Mouse (Mus musculus): ENCODE results near the gene Ppa1. TPM values are rescaled to one million over a fixed set of nuclear protein-coding genes. Genes with fewer than 3 reads are reported as not detected.
"Not testable (repeated sequence)": the region's sequence is repeated elsewhere in the genome, so short reads cannot be mapped to it uniquely, and the experiment has no call there.

Ppa1 gene
- polyA plus RNA-seq, 1 experiment: 29.9 TPM

DNA sequence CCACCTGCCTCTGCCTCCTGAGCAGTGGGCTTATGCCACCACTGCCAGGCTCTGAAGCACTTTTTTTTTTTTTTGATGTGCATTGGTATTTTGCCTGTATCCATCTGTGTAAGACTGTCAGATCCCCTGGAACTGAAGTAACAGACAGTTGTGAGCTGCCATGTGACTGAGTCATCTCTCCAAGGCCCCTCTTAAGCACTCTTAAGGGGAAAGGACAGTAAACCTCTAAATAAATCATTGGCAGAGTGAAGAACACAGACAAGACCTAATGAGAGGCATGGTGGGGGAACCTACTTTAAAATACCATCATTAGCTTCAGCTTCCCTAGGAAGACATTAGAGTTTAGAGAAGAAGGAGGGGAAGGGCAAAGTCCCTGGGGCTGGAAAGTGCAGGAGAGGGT lies 40.1 kb upstream of the Ppa1 start:
- Histone ChIP-seq H3K27ac (ENCODE audit: control insufficient read depth, insufficient read depth, low read length) (no peak overlapping the region), H3K4me3 (ENCODE audit: control insufficient read depth, insufficient read depth, low read length) (no peak overlapping the region), H3K27me3 (ENCODE audit: control insufficient read depth, insufficient read depth, low read length) (no peaks in the 10 kb centered on the region), H3K4me1 (replicated peaks; ENCODE audit: control insufficient read depth, insufficient read depth, low read length) (no peaks in the 10 kb centered on the region), H3K36me3 (ENCODE audit: control insufficient read depth, insufficient read depth, low read length) (no peaks in the 10 kb centered on the region)
- no peak for DNase-seq
- TF ChIP-seq POLR2A (IDR thresholded peaks at IDR 0.05; ENCODE audit: control insufficient read depth, extremely low read depth, insufficient read depth, low read length, poor library complexity): no peak

DNA sequence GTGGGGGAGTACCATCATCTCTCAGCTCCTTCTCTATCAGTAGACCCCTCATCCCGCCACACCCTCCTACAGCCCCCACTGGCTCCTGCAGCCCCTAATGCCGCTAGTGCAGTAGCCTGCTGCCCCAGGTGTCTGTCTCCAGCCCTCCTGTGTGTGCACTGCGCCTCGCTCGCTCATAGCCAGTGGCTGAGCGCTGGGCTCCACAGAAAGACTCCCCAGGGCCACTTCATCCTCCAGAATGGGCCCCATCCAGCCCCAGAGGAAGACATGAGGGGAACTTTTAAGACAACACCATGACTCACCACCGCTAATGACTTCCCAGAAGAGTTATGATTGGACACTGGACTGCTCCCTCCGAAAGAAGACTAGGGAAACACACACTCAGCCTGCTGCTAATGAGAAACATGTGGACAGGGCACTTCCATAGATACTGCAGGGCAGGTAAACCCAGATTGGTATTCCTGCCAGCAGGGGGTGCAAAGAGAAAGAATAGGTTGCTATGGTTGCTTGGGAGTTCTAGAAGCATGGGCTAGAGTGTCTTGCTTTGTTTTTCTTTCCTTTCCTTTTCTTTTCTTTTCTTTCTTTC lies 37.6 kb upstream of the Ppa1 start:
- Histone ChIP-seq H3K27ac (ENCODE audit: control insufficient read depth, insufficient read depth, low read length) (no peak overlapping the region), H3K4me3 (ENCODE audit: control insufficient read depth, insufficient read depth, low read length) (no peak overlapping the region), H3K4me1 (replicated peaks; ENCODE audit: control insufficient read depth, insufficient read depth, low read length) (no peaks in the 10 kb centered on the region), H3K27me3 (ENCODE audit: control insufficient read depth, insufficient read depth, low read length) (no peaks in the 10 kb centered on the region), H3K36me3 (ENCODE audit: control insufficient read depth, insufficient read depth, low read length) (no peaks in the 10 kb centered on the region)
- 85% methylated on average over 8 of the region's 8 CpGs for WGBS
- peak; percentile 22 for DNase-seq
- no peak for TF ChIP-seq POLR2A (IDR thresholded peaks at IDR 0.05; ENCODE audit: control insufficient read depth, extremely low read depth, insufficient read depth, low read length, poor library complexity)
- TF ChIP-seq CTCF (IDR thresholded peaks at IDR 0.05; ENCODE audit: borderline replicate concordance, control insufficient read depth, extremely low read depth, insufficient read depth, low read length, poor library complexity): no peak

DNA sequence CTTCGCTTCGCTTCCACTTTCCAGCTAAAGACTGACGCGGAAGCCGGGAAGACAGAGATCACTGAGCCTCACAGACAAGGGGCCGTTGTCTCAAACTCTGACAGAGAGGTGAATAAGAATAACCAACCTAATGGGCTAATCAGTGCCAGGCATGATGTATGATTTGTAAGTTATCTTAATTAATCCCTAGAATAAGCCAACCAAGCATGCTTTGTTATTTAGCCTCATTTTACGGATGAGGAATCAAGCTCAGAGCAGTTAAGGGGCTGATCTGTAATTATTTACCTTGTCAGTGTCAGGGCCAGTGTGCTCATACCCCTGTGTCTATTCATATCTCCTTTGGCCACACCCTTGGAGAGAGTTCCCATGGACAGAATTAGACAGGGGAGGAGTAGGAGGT lies 34.0 kb upstream of the Ppa1 start:
- TF ChIP-seq CTCF (IDR thresholded peaks at IDR 0.05; ENCODE audit: borderline replicate concordance, control insufficient read depth, extremely low read depth, insufficient read depth, low read length, poor library complexity) (no peak), POLR2A (IDR thresholded peaks at IDR 0.05; ENCODE audit: control insufficient read depth, extremely low read depth, insufficient read depth, low read length, poor library complexity) (no peak)
- Histone ChIP-seq H3K4me3 (ENCODE audit: control insufficient read depth, insufficient read depth, low read length) (no peak overlapping the region), H3K27me3 (ENCODE audit: control insufficient read depth, insufficient read depth, low read length) (no peaks in the 10 kb centered on the region), H3K27ac (ENCODE audit: control insufficient read depth, insufficient read depth, low read length) (no peak overlapping the region), H3K36me3 (ENCODE audit: control insufficient read depth, insufficient read depth, low read length) (no peaks in the 10 kb centered on the region), H3K4me1 (replicated peaks; ENCODE audit: control insufficient read depth, insufficient read depth, low read length) (no peaks in the 10 kb centered on the region)
- no peak for DNase-seq
- 94% methylated on average over 7 of the region's 7 CpGs for WGBS

DNA sequence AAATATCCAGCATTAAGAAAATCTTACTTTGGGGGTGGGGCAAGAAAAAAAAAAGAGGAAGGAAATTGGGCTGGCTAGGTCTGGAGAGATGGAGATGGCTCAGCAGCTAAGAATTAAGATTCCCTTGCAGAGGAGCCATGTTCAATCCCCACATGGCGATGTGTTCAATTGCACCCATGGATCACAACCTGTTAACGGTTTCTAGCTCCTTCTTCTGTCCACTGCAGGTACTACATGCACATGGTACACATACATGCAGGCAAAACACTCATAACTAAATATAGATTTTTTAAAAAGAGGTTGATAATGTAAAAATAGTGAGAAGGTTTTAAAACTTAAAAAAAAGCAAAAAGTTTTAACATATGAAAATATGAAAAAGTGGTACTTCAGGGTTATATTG lies 29.8 kb upstream of the Ppa1 start:
- Histone ChIP-seq H3K27me3 (ENCODE audit: control insufficient read depth, insufficient read depth, low read length) (no peaks in the 10 kb centered on the region), H3K36me3 (ENCODE audit: control insufficient read depth, insufficient read depth, low read length) (no peaks in the 10 kb centered on the region), H3K27ac (ENCODE audit: control insufficient read depth, insufficient read depth, low read length) (no peak overlapping the region), H3K4me1 (replicated peaks; ENCODE audit: control insufficient read depth, insufficient read depth, low read length) (no peaks in the 10 kb centered on the region), H3K4me3 (ENCODE audit: control insufficient read depth, insufficient read depth, low read length) (no peak overlapping the region)
- TF ChIP-seq POLR2A (IDR thresholded peaks at IDR 0.05; ENCODE audit: control insufficient read depth, extremely low read depth, insufficient read depth, low read length, poor library complexity): no peak
- no peak for TF ChIP-seq CTCF (IDR thresholded peaks at IDR 0.05; ENCODE audit: borderline replicate concordance, control insufficient read depth, extremely low read depth, insufficient read depth, low read length, poor library complexity)
- WGBS: 89% methylated on average over 2 of the region's 2 CpGs
- DNase-seq: no peak

DNA sequence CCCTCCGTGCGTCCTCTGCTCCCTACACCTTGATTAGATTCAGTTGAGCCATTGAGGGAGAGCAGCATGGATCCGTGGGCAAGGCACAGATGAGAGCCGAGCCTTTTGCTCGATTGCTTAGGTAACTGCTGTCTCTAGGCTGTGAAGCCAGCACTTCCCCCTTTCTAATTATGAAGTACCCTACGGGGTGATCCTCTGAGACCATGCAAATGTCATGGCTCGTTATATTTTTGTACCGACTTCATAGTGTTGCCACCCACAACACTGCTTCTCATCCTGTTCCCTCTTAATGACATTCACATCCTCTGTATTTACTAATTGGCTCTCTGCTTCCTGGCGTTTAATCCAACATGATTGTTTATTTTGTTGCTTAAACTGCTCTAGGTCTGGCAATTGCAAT lies 26.7 kb upstream of the Ppa1 start:
- no peak overlapping the region for H3K27ac ChIP-seq (ENCODE audit: control insufficient read depth, insufficient read depth, low read length)
- WGBS: 43% methylated on average over 9 of the region's 9 CpGs

DNA sequence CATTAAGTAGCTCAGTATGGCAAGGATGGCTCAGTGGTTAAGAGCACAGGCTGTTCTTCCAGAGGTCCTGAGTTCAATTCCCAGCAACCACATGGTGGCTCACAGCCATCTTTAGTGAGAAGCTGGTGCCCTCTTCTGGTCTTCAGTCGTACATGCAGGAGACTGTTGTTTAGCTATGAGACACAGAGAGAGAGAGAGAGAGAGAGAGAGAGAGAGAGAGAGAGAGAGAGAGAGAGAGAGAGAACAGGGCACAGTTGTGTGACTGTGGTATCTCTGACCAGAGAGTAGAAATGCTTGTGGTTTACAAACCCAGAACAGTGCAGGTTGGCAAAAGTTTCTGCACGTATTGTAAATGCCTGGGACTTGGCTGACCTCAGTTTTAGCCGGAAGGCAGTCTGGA lies 24.5 kb upstream of the Ppa1 start:
- not testable (repeated sequence) for H3K4me1 ChIP-seq (replicated peaks; ENCODE audit: control insufficient read depth, insufficient read depth, low read length); H3K4me3 ChIP-seq (ENCODE audit: control insufficient read depth, insufficient read depth, low read length); H3K36me3 ChIP-seq (ENCODE audit: control insufficient read depth, insufficient read depth, low read length); H3K27ac ChIP-seq (ENCODE audit: control insufficient read depth, insufficient read depth, low read length); H3K27me3 ChIP-seq (ENCODE audit: control insufficient read depth, insufficient read depth, low read length)
- peak; percentile 15 for DNase-seq
- WGBS: 63% methylated on average over 3 of the region's 3 CpGs

More for the DNA sequence above, 26.7 kb upstream of the Ppa1 start:
- H3K36me3 ChIP-seq (ENCODE audit: control insufficient read depth, insufficient read depth, low read length): no peaks in the 10 kb centered on the region
- H3K4me1 ChIP-seq (replicated peaks; ENCODE audit: control insufficient read depth, insufficient read depth, low read length): peaks cover 7% of the 10 kb centered on the region
- no peak overlapping the region for H3K4me3 ChIP-seq (ENCODE audit: control insufficient read depth, insufficient read depth, low read length)
- TF ChIP-seq POLR2A (IDR thresholded peaks at IDR 0.05; ENCODE audit: control insufficient read depth, extremely low read depth, insufficient read depth, low read length, poor library complexity) (no peak), CTCF (IDR thresholded peaks at IDR 0.05; ENCODE audit: borderline replicate concordance, control insufficient read depth, extremely low read depth, insufficient read depth, low read length, poor library complexity) (no peak)
- DNase-seq: no peak
- H3K27me3 ChIP-seq (ENCODE audit: control insufficient read depth, insufficient read depth, low read length): no peaks in the 10 kb centered on the region; the same call in 1 of the 2 replicates

DNA sequence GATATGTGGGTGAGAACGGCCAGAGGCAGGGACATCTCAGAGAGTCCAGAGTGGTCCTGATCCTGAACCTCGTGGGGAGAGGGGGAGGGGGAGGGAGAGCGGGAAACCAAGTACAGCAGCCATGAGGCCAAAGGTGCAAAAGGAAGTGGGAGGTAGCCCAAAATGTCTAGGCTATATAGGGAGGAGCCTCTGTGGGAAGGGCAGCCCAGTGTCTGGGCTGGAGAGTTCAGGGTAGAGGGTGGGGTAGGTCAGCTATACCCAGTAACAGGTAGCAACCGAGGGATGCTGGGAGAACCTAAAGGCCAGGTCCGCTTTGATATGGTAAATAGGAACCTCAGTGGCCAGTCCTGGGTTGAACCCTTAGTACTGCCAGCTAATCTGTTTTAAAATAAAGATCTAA lies 23.6 kb upstream of the Ppa1 start:
- Histone ChIP-seq H3K36me3 (ENCODE audit: control insufficient read depth, insufficient read depth, low read length) (no peaks in the 10 kb centered on the region), H3K27me3 (ENCODE audit: control insufficient read depth, insufficient read depth, low read length) (no peaks in the 10 kb centered on the region; the same call in 1 of the 2 replicates), H3K27ac (ENCODE audit: control insufficient read depth, insufficient read depth, low read length) (no peak overlapping the region), H3K4me3 (ENCODE audit: control insufficient read depth, insufficient read depth, low read length) (no peak overlapping the region), H3K4me1 (replicated peaks; ENCODE audit: control insufficient read depth, insufficient read depth, low read length) (peaks cover 7% of the 10 kb centered on the region)
- DNase-seq: no peak
- TF ChIP-seq CTCF (IDR thresholded peaks at IDR 0.05; ENCODE audit: borderline replicate concordance, control insufficient read depth, extremely low read depth, insufficient read depth, low read length, poor library complexity): no peak
- no peak for TF ChIP-seq POLR2A (IDR thresholded peaks at IDR 0.05; ENCODE audit: control insufficient read depth, extremely low read depth, insufficient read depth, low read length, poor library complexity)
- 72% methylated on average over 5 of the region's 5 CpGs for WGBS
